Comparison of ENCODE assay signal across 10 mouse cellular contexts in the genomic region with DNA sequence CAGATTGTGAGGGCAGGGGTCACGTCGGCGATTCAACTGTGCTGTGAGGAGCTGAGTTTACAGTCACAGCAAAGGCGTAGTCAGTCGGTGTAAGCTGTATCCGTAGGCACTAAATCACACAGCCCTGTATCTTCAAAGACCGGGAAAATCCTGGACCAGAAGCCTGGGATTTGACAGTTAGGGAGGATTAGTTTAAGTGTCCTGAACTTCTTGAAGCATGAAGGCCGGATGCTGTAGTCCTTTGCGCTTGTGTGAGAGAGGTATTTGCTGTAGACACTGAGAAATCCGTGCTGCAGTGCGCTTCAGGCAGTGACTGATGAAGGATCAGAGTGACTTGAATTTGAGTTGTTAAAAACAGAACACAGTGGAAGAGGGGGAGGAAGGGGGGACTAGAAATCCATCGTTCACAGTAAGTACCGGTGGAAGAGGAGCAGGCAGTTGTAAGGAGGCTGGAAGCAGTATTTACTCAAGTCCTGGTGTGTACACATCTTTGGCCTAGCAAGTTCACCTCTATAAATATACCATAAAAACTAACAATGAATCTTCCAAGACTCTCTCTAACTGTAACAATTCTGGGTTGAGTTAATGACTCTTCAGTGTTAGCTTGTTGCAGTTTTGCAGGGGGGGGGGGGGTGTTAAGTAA.
DNase-seq lines count a peak whose midpoint lies in the region; ATAC-seq and TF ChIP-seq lines count a peak whose summit lies in the region.
"Had no signal": no experiment of that assay in that cellular context is flagged by ENCODE, and none has a peak within 500 bp of the region (broad histone marks: within the 10 kb centered on the region; RNA-seq: fewer than 3 reads in every experiment).

No protein-coding gene starts in this region.

- H3K9me3 ChIP-seq in kidney, embryonic 15.5 days (replicated peaks) = no peaks in the 10 kb centered on the region
- no peaks in the 10 kb centered on the region for H3K9me3 ChIP-seq in midbrain, embryonic 13.5 days
- H3K9me3 ChIP-seq: embryonic facial prominence, embryonic 15.5 days had no signal

- H3K36me3 ChIP-seq in kidney, embryonic 15.5 days = no peaks in the 10 kb centered on the region
- H3K36me3 ChIP-seq in midbrain, embryonic 13.5 days = no peaks in the 10 kb centered on the region
- H3K36me3 ChIP-seq: embryonic facial prominence, embryonic 15.5 days had no signal

- no peak overlapping the region for H3K4me3 ChIP-seq in kidney, embryonic 15.5 days (replicated peaks)
- no peak overlapping the region for H3K4me3 ChIP-seq in bone marrow macrophage, adult 2 months (ENCODE audit: insufficient read depth, low read length)
- no peak overlapping the region for H3K4me3 ChIP-seq in midbrain, embryonic 13.5 days (replicated peaks)
- H3K4me3 ChIP-seq: embryonic facial prominence, embryonic 15.5 days had no signal

- H3K27ac ChIP-seq in kidney, embryonic 15.5 days = peak overlapping the region; percentile 65
- H3K27ac ChIP-seq in bone marrow macrophage, adult 2 months (ENCODE audit: insufficient read depth, low read depth, low read length) = peak overlapping the region; percentile 21; the same call in 1 of the 2 replicates
- no peak overlapping the region for H3K27ac ChIP-seq in midbrain, embryonic 13.5 days
- H3K27ac ChIP-seq: embryonic facial prominence, embryonic 15.5 days had no signal

- peaks cover 31% of the 10 kb centered on the region for H3K4me1 ChIP-seq in kidney, embryonic 15.5 days
- peaks cover 24% of the 10 kb centered on the region for H3K4me1 ChIP-seq in bone marrow macrophage, adult 2 months (ENCODE audit: control insufficient read depth, insufficient read depth, low read length)
- peaks cover 13% of the 10 kb centered on the region for H3K4me1 ChIP-seq in midbrain, embryonic 13.5 days (replicated peaks)
- H3K4me1 ChIP-seq: embryonic facial prominence, embryonic 15.5 days had no signal

- WGBS in kidney, embryonic 15.5 days = 11% methylated on average over 13 of the region's 13 CpGs
- WGBS in midbrain, embryonic 13.5 days = 19% methylated on average over 13 of the region's 13 CpGs

- DNase-seq in kidney, postnatal 25 days = no peak
- peak; percentile 33 for DNase-seq in embryo, embryonic 9.5 days (ENCODE audit: extremely low spot score)
- DNase-seq in right cerebral cortex, postnatal 14 days = no peak
- no peak for DNase-seq in right cerebral cortex, postnatal 25 days
- DNase-seq: adrenal gland, postnatal 14 days; cerebellum, adult 8-10 months had no signal

- H3K4me2 ChIP-seq in kidney, embryonic 15.5 days = no peak overlapping the region
- no peak overlapping the region for H3K4me2 ChIP-seq in midbrain, embryonic 13.5 days (replicated peaks)
- H3K4me2 ChIP-seq: embryonic facial prominence, embryonic 15.5 days had no signal

- no peak for TF ChIP-seq POLR2A in bone marrow macrophage, adult 2 months (IDR thresholded peaks at IDR 0.05; ENCODE audit: borderline replicate concordance, low read depth, low read length)

- H3K27me3 ChIP-seq in kidney, embryonic 15.5 days = peaks cover 8% of the 10 kb centered on the region; the same call in 1 of the 2 replicates
- no peaks in the 10 kb centered on the region for H3K27me3 ChIP-seq in midbrain, embryonic 13.5 days
- H3K27me3 ChIP-seq: embryonic facial prominence, embryonic 15.5 days had no signal

- TF ChIP-seq CTCF in bone marrow macrophage, adult 2 months (IDR thresholded peaks at IDR 0.05; ENCODE audit: low read depth, low read length) = no peak

- peak; percentile 86 for ATAC-seq in kidney, embryonic 15.5 days (replicated peaks; ENCODE audit: low FRiP score)
- peak; percentile 65; the same call in 1 of the 2 replicates for ATAC-seq in midbrain, embryonic 13.5 days

- no peak overlapping the region for H3K9ac ChIP-seq in kidney, embryonic 15.5 days
- H3K9ac ChIP-seq in midbrain, embryonic 13.5 days (replicated peaks) = no peak overlapping the region
- H3K9ac ChIP-seq: embryonic facial prominence, embryonic 15.5 days had no signal
